Mouse (Mus musculus) brain, adult 2 months (tissue): ENCODE measurements at regions not wholly inside any gene's neighbourhood (a gene's known extent, or its start where the extent isn't known, plus 50 kb on each side); places are given as distances from the start of the nearest gene placed in this dataset.

Experiments used
- DNase-seq: peaks from one replicate; pipeline ENCODE4 v3.0.0; 2011; ENCODE audit warnings: low read depth, low spot score

- DNase-seq, result peak; percentile 11
These were observed 54.9 kb downstream of the Cbln1 start for GRCm38 (mm10) chr8:87417466-87417865.

- no peak for DNase-seq
These were observed 57.3 kb downstream of the Cbln1 start for GRCm38 (mm10) chr8:87415051-87415630.

GRCm38 (mm10) chr8:87389016-87389415, 83.4 kb downstream of the Cbln1 start:
- no peak for DNase-seq

- DNase-seq, result no peak
These were observed 88.7 kb downstream of the Cbln1 start for GRCm38 (mm10) chr8:87383527-87384206.

GRCm38 (mm10) chr8:87382311-87382710, 90.1 kb downstream of the Cbln1 start:
- no peak for DNase-seq

- DNase-seq, result peak; percentile 16
These were observed 91.6 kb downstream of the Cbln1 start for GRCm38 (mm10) chr8:87380791-87381190.

GRCm38 (mm10) chr8:87379296-87379695, 93.1 kb downstream of the Cbln1 start:
- no peak for DNase-seq

GRCm38 (mm10) chr8:87374044-87374443, 98.4 kb downstream of the Cbln1 start:
- no peak for DNase-seq

GRCm38 (mm10) chr8:87373535-87373934, 98.9 kb downstream of the Cbln1 start:
- no peak for DNase-seq

GRCm38 (mm10) chr8:87372061-87372460, 100.3 kb downstream of the Cbln1 start:
- peak; percentile 18 for DNase-seq

- no peak for DNase-seq
These were observed 102.2 kb downstream of the Cbln1 start for GRCm38 (mm10) chr8:87370194-87370593.

- peak; percentile 76 for DNase-seq
These were observed 121.9 kb downstream of the Cbln1 start for GRCm38 (mm10) chr8:87350471-87350870.

GRCm38 (mm10) chr8:87349781-87350181, 122.6 kb downstream of the Cbln1 start:
- peak; percentile 94 for DNase-seq

GRCm38 (mm10) chr8:87329371-87329770, 143.0 kb downstream of the Cbln1 start:
- DNase-seq, result no peak

GRCm38 (mm10) chr8:87314570-87314969, 157.8 kb downstream of the Cbln1 start:
- DNase-seq, result peak; percentile 16

- DNase-seq, result no peak
These were observed 161.1 kb downstream of the Cbln1 start for GRCm38 (mm10) chr8:87311282-87311681.

GRCm38 (mm10) chr8:87308311-87308710, 164.1 kb downstream of the Cbln1 start:
- no peak for DNase-seq

GRCm38 (mm10) chr8:87305001-87305400, 167.4 kb downstream of the Cbln1 start:
- no peak for DNase-seq

- no peak for DNase-seq
These were observed 168.9 kb downstream of the Cbln1 start for GRCm38 (mm10) chr8:87303522-87303921.

- DNase-seq, result peak; percentile 71
These were observed 174.6 kb downstream of the Cbln1 start for GRCm38 (mm10) chr8:87297761-87298160.

- DNase-seq, result peak; percentile 98
These were observed 175.1 kb downstream of the Cbln1 start for GRCm38 (mm10) chr8:87297331-87297730.

- peak; percentile 78 for DNase-seq
These were observed 186.3 kb downstream of the Cbln1 start for GRCm38 (mm10) chr8:87286059-87286458.

- no peak for DNase-seq
These were observed 188.1 kb downstream of the Cbln1 start for GRCm38 (mm10) chr8:87284356-87284755.
